Mouse (Mus musculus): ENCODE results near the gene Igsf8.

DNA sequence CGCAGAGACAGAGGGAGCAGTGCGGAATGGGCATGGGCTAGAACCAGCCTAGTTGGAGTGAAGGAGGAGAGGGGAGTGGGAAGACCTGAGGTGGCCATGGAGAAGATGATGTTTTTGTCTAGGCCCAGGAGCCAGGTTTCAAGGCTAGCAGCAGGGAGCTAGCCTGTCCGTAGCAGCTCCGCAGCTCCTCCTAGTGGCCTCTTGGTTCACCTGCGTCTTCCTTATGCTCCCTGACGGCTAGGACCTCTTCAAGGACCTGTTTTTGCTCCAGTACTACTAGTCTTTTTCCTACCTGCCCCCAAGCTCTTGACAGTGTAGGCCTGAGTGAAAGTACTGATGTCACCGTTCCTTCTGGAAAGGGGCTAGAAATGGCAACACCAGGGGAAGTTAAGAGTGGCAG is 63.3 kb downstream of the Igsf8 start:
- TF ChIP-seq CTCF (IDR thresholded peaks at IDR 0.05; ENCODE audit: low read depth, low read length) (peak; percentile 81), GATA1 (IDR thresholded peaks at IDR 0.05; ENCODE audit: borderline replicate concordance, low read length) (no peak)

Measured in G1E (cell line).